9 mouse cellular contexts compared by ENCODE assay signal in the genomic region with DNA sequence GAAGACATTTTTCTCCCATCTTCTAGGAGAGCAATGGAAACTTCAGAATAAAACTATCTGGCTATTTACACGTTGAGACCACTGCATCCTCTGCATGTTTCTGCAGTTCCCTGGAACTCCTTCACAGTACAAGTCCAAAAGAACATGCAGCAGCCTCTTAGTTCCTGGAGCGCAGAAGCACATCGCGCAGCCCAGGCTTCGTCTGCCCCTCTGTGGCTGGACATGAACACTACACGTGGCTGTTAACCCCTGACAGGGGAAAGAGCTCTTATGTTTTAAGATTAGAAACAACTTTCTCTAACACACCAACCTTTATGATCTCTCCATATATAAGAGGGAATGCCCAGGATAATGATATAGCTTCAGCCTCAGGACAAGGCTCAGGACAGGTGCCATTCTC.
DNase-seq lines count a peak whose midpoint lies in the region; ATAC-seq and TF ChIP-seq lines count a peak whose summit lies in the region.
"Had no signal": no experiment of that assay in that cellular context is flagged by ENCODE, and none has a peak within 500 bp of the region (broad histone marks: within the 10 kb centered on the region; RNA-seq: fewer than 3 reads in every experiment).

No protein-coding gene starts in this region.

- H3K36me3 ChIP-seq in kidney, embryonic 16.5 days (ENCODE audit: insufficient read depth, low read length): no peaks in the 10 kb centered on the region
- H3K36me3 ChIP-seq in forebrain, embryonic 13.5 days (ENCODE audit: poor library complexity, severe bottlenecking): no peaks in the 10 kb centered on the region
- H3K36me3 ChIP-seq: heart, embryonic 13.5 days had no signal

- H3K4me1 ChIP-seq in kidney, embryonic 16.5 days (ENCODE audit: insufficient read depth, low read length): no peaks in the 10 kb centered on the region
- no peaks in the 10 kb centered on the region for H3K4me1 ChIP-seq in forebrain, embryonic 13.5 days
- H3K4me1 ChIP-seq in olfactory bulb, adult 2 months (ENCODE audit: control insufficient read depth, insufficient read depth, low read length): no peaks in the 10 kb centered on the region
- H3K4me1 ChIP-seq: heart, embryonic 13.5 days had no signal

- no peak overlapping the region for H3K9ac ChIP-seq in kidney, embryonic 16.5 days (replicated peaks; ENCODE audit: low read length)
- no peak overlapping the region for H3K9ac ChIP-seq in forebrain, embryonic 13.5 days
- H3K9ac ChIP-seq: heart, embryonic 13.5 days had no signal

- H3K4me3 ChIP-seq in kidney, embryonic 16.5 days (ENCODE audit: low read length): no peak overlapping the region
- no peak overlapping the region for H3K4me3 ChIP-seq in forebrain, embryonic 13.5 days
- H3K4me3 ChIP-seq in olfactory bulb, adult 2 months (ENCODE audit: insufficient read depth, low read depth, low read length): no peak overlapping the region
- H3K4me3 ChIP-seq: heart, embryonic 13.5 days had no signal

- ATAC-seq in kidney, embryonic 16.5 days (ENCODE audit: low FRiP score, low TSS enrichment): peak; percentile 65; the same call in 1 of the 2 replicates
- peak; percentile 78 for ATAC-seq in cerebellum, adult (ENCODE audit: insufficient number of reproducible peaks, low FRiP score, low TSS enrichment)
- ATAC-seq in forebrain, embryonic 13.5 days: peak; percentile 82; the same call in 1 of the 2 replicates
- ATAC-seq in erythroid progenitor cell, adult 5-6 weeks (replicated peaks; ENCODE audit: low FRiP score, poor library complexity, severe bottlenecking): no peak

- no peak for TF ChIP-seq POLR2A in olfactory bulb, adult 2 months (IDR thresholded peaks at IDR 0.05; ENCODE audit: insufficient read depth, low read depth, low read length)

- no peak for DNase-seq in kidney, postnatal 25 days
- DNase-seq in layer of hippocampus, postnatal 36 days: peak; percentile 20 to 21
- DNase-seq in spleen, postnatal 14 days (ENCODE audit: low spot score in 2 of 2): no peak

- no peaks in the 10 kb centered on the region for H3K9me3 ChIP-seq in kidney, embryonic 16.5 days (ENCODE audit: low read length)
- H3K9me3 ChIP-seq in forebrain, embryonic 13.5 days (replicated peaks): no peaks in the 10 kb centered on the region
- H3K9me3 ChIP-seq: heart, embryonic 13.5 days had no signal

- H3K27ac ChIP-seq in kidney, embryonic 16.5 days (ENCODE audit: low read length): no peak overlapping the region
- H3K27ac ChIP-seq in forebrain, embryonic 13.5 days: no peak overlapping the region
- no peak overlapping the region for H3K27ac ChIP-seq in olfactory bulb, adult 2 months (ENCODE audit: insufficient read depth, low read depth, low read length)
- H3K27ac ChIP-seq: heart, embryonic 13.5 days had no signal

- no peak overlapping the region for H3K4me2 ChIP-seq in kidney, embryonic 16.5 days (replicated peaks; ENCODE audit: low read depth, low read length)
- H3K4me2 ChIP-seq in forebrain, embryonic 13.5 days: no peak overlapping the region
- H3K4me2 ChIP-seq: heart, embryonic 13.5 days had no signal

- WGBS in kidney, embryonic 16.5 days: 19% methylated on average over 6 of the region's 6 CpGs
- 27% methylated on average over 6 of the region's 6 CpGs for WGBS in forebrain, embryonic 13.5 days
- 18% methylated on average over 6 of the region's 6 CpGs for WGBS in olfactory bulb, adult 2 months

- no peaks in the 10 kb centered on the region for H3K27me3 ChIP-seq in kidney, embryonic 16.5 days (ENCODE audit: insufficient read depth, low read length)
- H3K27me3 ChIP-seq in forebrain, embryonic 13.5 days: no peaks in the 10 kb centered on the region
- H3K27me3 ChIP-seq: heart, embryonic 13.5 days had no signal

- TF ChIP-seq CTCF in olfactory bulb, adult 2 months (IDR thresholded peaks at IDR 0.05; ENCODE audit: insufficient read depth, low read depth, low read length): peak; percentile 67

Comparison
In these comparisons a context has a peak if more than half of its experiments do, and no peak if none do; other contexts are left out.
1. DNase-seq: peak in layer of hippocampus, postnatal 36 days (2 of 2); none in kidney, postnatal 25 days (0 of 2) and spleen, postnatal 14 days (0 of 2).